Mouse (Mus musculus): ENCODE measurements around the gene Smap2.

- TF ChIP-seq POLR2A (IDR thresholded peaks at IDR 0.05; ENCODE audit: control insufficient read depth, low read depth, low read length) (no peak), CTCF (IDR thresholded peaks at IDR 0.05; ENCODE audit: control insufficient read depth, insufficient read depth, insufficient replicate concordance, low read depth, low read length) (peak; percentile 50; the same call in 1 of the 2 replicates)
Measured at GRCm38 (mm10) chr4:121056342-121056741, 39.3 kb upstream of the Smap2 start.
